ENCODE assay signal across 17 mouse cellular contexts in the genomic region with DNA sequence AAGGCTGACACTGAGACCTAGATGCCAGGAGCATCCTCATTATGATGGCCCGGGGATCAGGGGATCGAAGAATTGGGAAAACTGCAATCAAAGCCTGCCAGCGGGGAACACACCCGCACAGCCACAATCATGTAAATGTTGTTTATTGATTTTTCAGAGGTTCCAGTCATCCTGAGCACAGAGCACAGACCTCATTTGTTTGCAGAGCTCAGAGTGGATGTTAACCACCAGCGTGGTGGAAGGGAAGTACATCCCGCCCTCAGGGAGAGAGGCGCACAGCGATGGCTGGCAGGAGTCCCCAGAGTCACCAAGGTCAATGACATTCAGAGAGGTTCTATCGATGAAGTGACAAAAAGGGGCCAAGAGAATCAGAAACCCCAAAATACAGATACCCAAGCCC. TPM values are rescaled to one million over a fixed set of nuclear protein-coding genes. Genes with fewer than 3 reads are reported as not detected.
"Had no signal": no experiment of that assay in that cellular context is flagged by ENCODE, and none has a peak within 500 bp of the region (broad histone marks: within the 10 kb centered on the region; RNA-seq: fewer than 3 reads in every experiment).

No protein-coding gene starts in this region.

- H3K27me3 ChIP-seq: stomach, embryonic 15.5 days had no signal

- H3K9ac ChIP-seq: neural tube, embryonic 13.5 days; neural tube, embryonic 15.5 days; stomach, embryonic 15.5 days had no signal

- H3K36me3 ChIP-seq: neural tube, embryonic 13.5 days; neural tube, embryonic 15.5 days; stomach, embryonic 15.5 days had no signal

- H3K9me3 ChIP-seq: neural tube, embryonic 13.5 days; neural tube, embryonic 15.5 days; stomach, embryonic 15.5 days had no signal

- H3K4me3 ChIP-seq: neural tube, embryonic 13.5 days; neural tube, embryonic 15.5 days; stomach, embryonic 15.5 days had no signal

- H3K4me2 ChIP-seq: neural tube, embryonic 13.5 days; neural tube, embryonic 15.5 days; stomach, embryonic 15.5 days had no signal

- H3K27ac ChIP-seq: neural tube, embryonic 13.5 days; neural tube, embryonic 15.5 days; stomach, embryonic 15.5 days; stomach, postnatal 0 days had no signal

- DNase-seq: retina, postnatal 1 day; right cerebral cortex, adult 18-20 months; right cerebral cortex, postnatal 14 days; right cerebral cortex, postnatal 25 days; right cerebral cortex, postnatal 4 days; spleen, adult 18-20 months; thymus, adult 18-20 months; thymus, adult 2 months; thymus, postnatal 14 days; thymus, postnatal 25 days; thymus, postnatal 36 days; thymus, postnatal 4 days had no signal

RNA-seq across cellular contexts. Expression of a gene that starts 9.5 kb away (rescaled TPM):
- polyA plus RNA-seq: stomach, embryonic 14.5 days had no signal
